Mouse (Mus musculus) embryonic fibroblast, embryonic 13.5 days (primary cell): Measurements from ENCODE around the gene Zbtb8a.

Experiments
- CTCF ChIP-seq: IDR thresholded peaks from 2 replicates; pipeline ENCODE4 v1.5.1; 2011; ENCODE audit warnings: mild to moderate bottlenecking, control low read depth, low read length, moderate library complexity, borderline replicate concordance; ENCODE audit not compliant: insufficient read depth
- POLR2A ChIP-seq: IDR thresholded peaks from 2 replicates; pipeline ENCODE4 v1.6.1; 2011; ENCODE audit warnings: low read depth, mild to moderate bottlenecking, control low read depth, low read length, moderate library complexity

GRCm38 (mm10) chr4:129375000-129375399 is 2.9 kb downstream of the Zbtb8a start:
- TF ChIP-seq POLR2A (no peak), CTCF (no peak)
